Comparison of ENCODE assay signal across 15 mouse cellular contexts in the genomic region with DNA sequence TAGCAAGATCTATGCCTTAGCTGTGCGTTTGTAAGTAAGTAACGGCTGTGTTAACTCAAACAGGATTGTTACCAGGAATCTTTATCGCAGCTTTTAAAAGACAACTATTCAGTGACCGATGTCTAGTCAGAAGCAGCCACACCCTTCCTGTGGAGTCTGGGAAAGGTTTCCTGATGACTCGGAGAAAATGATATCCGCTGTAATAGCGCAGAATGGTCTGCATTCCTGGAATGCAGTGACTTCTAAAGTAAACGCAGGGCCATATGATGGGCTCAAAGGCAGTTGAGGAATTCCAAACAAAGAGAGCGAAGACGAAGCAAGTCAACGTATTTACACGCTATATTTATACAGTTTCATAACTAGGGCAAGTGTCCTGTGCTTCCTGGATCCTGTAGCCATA. TPM values are rescaled to one million over a fixed set of nuclear protein-coding genes. Genes with fewer than 3 reads are reported as not detected.
DNase-seq lines count a peak whose midpoint lies in the region; ATAC-seq and TF ChIP-seq lines count a peak whose summit lies in the region.
"Had no signal": no experiment of that assay in that cellular context is flagged by ENCODE, and none has a peak within 500 bp of the region (broad histone marks: within the 10 kb centered on the region; RNA-seq: fewer than 3 reads in every experiment).

No protein-coding gene starts in this region.

- H3K4me3 ChIP-seq in kidney, adult 2 months (ENCODE audit: insufficient read depth, low read depth, low read length), result no peak overlapping the region
- no peak overlapping the region for H3K4me3 ChIP-seq in kidney, embryonic 16.5 days (ENCODE audit: low read length)
- H3K4me3 ChIP-seq in ES-E14 (ENCODE audit: insufficient read depth in 1 of 2, low read depth in 1 of 2, low read length in 2 of 2, poor library complexity in 1 of 2, severe bottlenecking in 1 of 2), result no peak overlapping the region
- no peak overlapping the region for H3K4me3 ChIP-seq in brown adipose tissue, adult 24 weeks (ENCODE audit: insufficient read depth, low read depth, low read length)

- no peak overlapping the region for H3K4me2 ChIP-seq in kidney, embryonic 16.5 days (replicated peaks; ENCODE audit: low read depth, low read length)
- H3K4me2 ChIP-seq: hindbrain, embryonic 14.5 days had no signal

- H3K4me1 ChIP-seq in kidney, adult 2 months (ENCODE audit: control insufficient read depth, insufficient read depth, low read length), result peaks cover 2% of the 10 kb centered on the region; the same call in 1 of the 2 replicates
- peaks cover 7% of the 10 kb centered on the region; the same call in 1 of the 2 replicates for H3K4me1 ChIP-seq in kidney, embryonic 16.5 days (ENCODE audit: insufficient read depth, low read length)
- H3K4me1 ChIP-seq in ES-E14 (ENCODE audit: control insufficient read depth in 2 of 2, insufficient read depth in 2 of 2, low read length in 2 of 2, poor library complexity in 1 of 2), result no peaks in the 10 kb centered on the region
- H3K4me1 ChIP-seq in brown adipose tissue, adult 24 weeks (ENCODE audit: control insufficient read depth, insufficient read depth, insufficient read length, low read length), result peaks cover 15% of the 10 kb centered on the region

- WGBS in kidney, adult 2 months, result 62% methylated on average over 12 of the region's 12 CpGs
- WGBS in kidney, embryonic 16.5 days, result 62% methylated on average over 12 of the region's 12 CpGs

- no peaks in the 10 kb centered on the region for H3K27me3 ChIP-seq in kidney, adult 2 months (replicated peaks; ENCODE audit: control insufficient read depth, insufficient read depth, low read length)
- H3K27me3 ChIP-seq in kidney, embryonic 16.5 days (ENCODE audit: insufficient read depth, low read length), result peaks cover 16% of the 10 kb centered on the region

- H3K9me3 ChIP-seq in kidney, embryonic 16.5 days (ENCODE audit: low read length), result no peaks in the 10 kb centered on the region
- no peaks in the 10 kb centered on the region for H3K9me3 ChIP-seq in ES-E14 (ENCODE audit: control insufficient read depth, insufficient read depth, low read depth, low read length)

- in situ Hi-C loops in ES-E14 (cut with MboI; ENCODE audit: low sequenced_read_pairs in 2 of 2, unreplicated experiment in 2 of 2), result no loop called here

- no peak for TF ChIP-seq POLR2A in kidney, adult 2 months (IDR thresholded peaks at IDR 0.05; ENCODE audit: low read depth, low read length)

- no peak for ATAC-seq in kidney, embryonic 16.5 days (ENCODE audit: low FRiP score, low TSS enrichment)

- H3K36me3 ChIP-seq in kidney, adult 2 months (ENCODE audit: control insufficient read depth, insufficient read depth, low read length), result no peaks in the 10 kb centered on the region
- H3K36me3 ChIP-seq in kidney, embryonic 16.5 days (ENCODE audit: insufficient read depth, low read length), result no peaks in the 10 kb centered on the region
- no peaks in the 10 kb centered on the region for H3K36me3 ChIP-seq in ES-E14 (ENCODE audit: control insufficient read depth, insufficient read depth, low read length, poor library complexity, severe bottlenecking)

- H3K27ac ChIP-seq in kidney, adult 2 months (ENCODE audit: insufficient read depth, low read depth, low read length), result peak overlapping the region; percentile 75
- H3K27ac ChIP-seq in kidney, embryonic 16.5 days (ENCODE audit: low read length), result no peak overlapping the region
- no peak overlapping the region for H3K27ac ChIP-seq in ES-E14 (ENCODE audit: insufficient read depth, low read depth, low read length, poor library complexity, severe bottlenecking)
- peak overlapping the region; percentile 52 for H3K27ac ChIP-seq in brown adipose tissue, adult 24 weeks (replicated peaks; ENCODE audit: low read depth, low read length)
- H3K27ac ChIP-seq: hindbrain, embryonic 14.5 days had no signal

- TF ChIP-seq CTCF in kidney, adult 2 months (conservative IDR thresholded peaks at IDR 0.05; ENCODE audit: insufficient read depth, insufficient read length, low read depth, low read length), result no peak

- DNase-seq in kidney, adult 2 months, result peak; percentile 66
- DNase-seq in ES-E14 (ENCODE audit: low read depth, low spot score), result no peak
- peak; percentile 67 for DNase-seq in lung, postnatal 36 days
- no peak for DNase-seq in adrenal gland, postnatal 4 days (ENCODE audit: low spot score in 2 of 2)
- DNase-seq in testis, postnatal 10 days (ENCODE audit: low spot score), result no peak
- no peak for DNase-seq in urinary bladder, postnatal 14 days (ENCODE audit: low spot score)
- DNase-seq: adrenal gland, postnatal 14 days; kidney, postnatal 25 days had no signal

- H3K9ac ChIP-seq in kidney, embryonic 16.5 days (replicated peaks; ENCODE audit: low read length), result no peak overlapping the region
- H3K9ac ChIP-seq in ES-E14 (ENCODE audit: insufficient read depth, low read depth, low read length, poor library complexity, severe bottlenecking), result no peak overlapping the region
- H3K9ac ChIP-seq: hindbrain, embryonic 14.5 days had no signal

TF ChIP-seq in ES-E14, 5 proteins besides CTCF, POLR2A, EP300 and RAD21:
- TF ChIP-seq MAFK (IDR thresholded peaks at IDR 0.05; ENCODE audit: insufficient read depth, low read depth, low read length) (peak; percentile 39; the same call in 1 of the 2 replicates), ZC3H11A (IDR thresholded peaks at IDR 0.05; ENCODE audit: borderline replicate concordance, low read depth, low read length) (no peak)

RNA-seq across cellular contexts. Expression of gene Ptprb, which starts 22.5 kb away (rescaled TPM):
- 11.2 and 12.5 TPM in 2 replicates for polyA plus RNA-seq in kidney, adult 2 months (2012; rRNA removed)
- polyA plus RNA-seq in kidney, embryonic 16.5 days (2015; fragmentation: Nextera tagmentation; extraction: Ambion mirVana), result 7.0 and 7.3 TPM in 2 replicates
- 0.16 and 0.62 TPM in 2 replicates for total RNA-seq in ES-E14 (2012; rRNA removed)
- polyA plus RNA-seq in brown adipose tissue, adult 24 weeks (2012; ENCODE audit: insufficient read depth, insufficient read length, missing spikeins), result 16.1 and 19.0 TPM in 2 replicates
- total RNA-seq in adrenal gland, postnatal 4 days (2021), result 10 to 100 TPM; 35.0 to 35.5 TPM
- total RNA-seq: common myeloid progenitor, adult 5-6 weeks; granulocyte monocyte progenitor cell, adult 5-6 weeks; megakaryocyte progenitor cell, adult 5-6 weeks; monocyte, adult 5-6 weeks had no signal

Comparison
In these comparisons a context has a peak if more than half of its experiments do, and no peak if none do; other contexts are left out.
1. H3K27ac ChIP-seq: peak in kidney, adult 2 months (single experiment) and brown adipose tissue, adult 24 weeks (single experiment); none in kidney, embryonic 16.5 days (single experiment) and ES-E14 (single experiment).
2. DNase-seq: peak in kidney, adult 2 months (single experiment) and lung, postnatal 36 days (single experiment); none in ES-E14 (single experiment), adrenal gland, postnatal 4 days (0 of 2), testis, postnatal 10 days (single experiment) and urinary bladder, postnatal 14 days (single experiment).